Mouse (Mus musculus): Measurements from ENCODE around the gene Ankmy1.

The Ankmy1 gene

GRCm38 (mm10) chr1:92832011-92833010, 70.4 kb downstream of the Ankmy1 start:
- TF ChIP-seq GATA4 (IDR thresholded peaks at IDR 0.05; ENCODE audit: insufficient replicate concordance, low read length) = no peak

GRCm38 (mm10) chr1:92831188-92832001, 71.3 kb downstream of the Ankmy1 start, which contains the start of gene Gpc1:
Gene Gpc1 (plus strand): TSS chr1:92831645.
- TF ChIP-seq GATA4 (IDR thresholded peaks at IDR 0.05; ENCODE audit: insufficient replicate concordance, low read length) = no peak

GRCm38 (mm10) chr1:92830626-92831187, 72.0 kb downstream of the Ankmy1 start:
- no peak for TF ChIP-seq GATA4 (IDR thresholded peaks at IDR 0.05; ENCODE audit: insufficient replicate concordance, low read length)

GRCm38 (mm10) chr1:92815756-92816294, 86.9 kb downstream of the Ankmy1 start:
- no peak for TF ChIP-seq GATA4 (IDR thresholded peaks at IDR 0.05; ENCODE audit: insufficient replicate concordance, low read length)

- TF ChIP-seq GATA4 (IDR thresholded peaks at IDR 0.05; ENCODE audit: insufficient replicate concordance, low read length) = no peak
Observed at GRCm38 (mm10) chr1:92815100-92815499, 87.6 kb downstream of the Ankmy1 start.

DNA sequence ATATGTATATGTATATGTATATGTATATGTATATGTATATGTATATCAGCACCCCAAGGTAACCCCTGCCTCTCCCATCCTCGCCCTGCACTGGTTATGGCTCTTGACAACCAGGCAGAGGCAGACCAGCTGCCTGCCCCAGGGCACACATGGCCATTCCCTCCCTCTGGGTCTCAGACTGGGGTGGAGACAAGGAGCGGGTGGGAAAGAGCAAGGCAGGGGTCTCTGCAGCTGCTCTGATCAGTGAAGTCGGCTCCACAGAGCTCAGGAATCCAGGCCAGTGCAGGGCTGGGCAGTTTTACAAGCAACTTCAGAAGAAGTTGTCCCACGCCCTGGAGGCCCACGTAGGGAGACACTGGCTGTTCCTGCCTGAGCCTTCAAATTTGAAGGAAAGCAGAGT, 88.4 kb downstream of the Ankmy1 start:
- TF ChIP-seq GATA4 (IDR thresholded peaks at IDR 0.05; ENCODE audit: insufficient replicate concordance, low read length) = no peak
